In the genomic region with DNA sequence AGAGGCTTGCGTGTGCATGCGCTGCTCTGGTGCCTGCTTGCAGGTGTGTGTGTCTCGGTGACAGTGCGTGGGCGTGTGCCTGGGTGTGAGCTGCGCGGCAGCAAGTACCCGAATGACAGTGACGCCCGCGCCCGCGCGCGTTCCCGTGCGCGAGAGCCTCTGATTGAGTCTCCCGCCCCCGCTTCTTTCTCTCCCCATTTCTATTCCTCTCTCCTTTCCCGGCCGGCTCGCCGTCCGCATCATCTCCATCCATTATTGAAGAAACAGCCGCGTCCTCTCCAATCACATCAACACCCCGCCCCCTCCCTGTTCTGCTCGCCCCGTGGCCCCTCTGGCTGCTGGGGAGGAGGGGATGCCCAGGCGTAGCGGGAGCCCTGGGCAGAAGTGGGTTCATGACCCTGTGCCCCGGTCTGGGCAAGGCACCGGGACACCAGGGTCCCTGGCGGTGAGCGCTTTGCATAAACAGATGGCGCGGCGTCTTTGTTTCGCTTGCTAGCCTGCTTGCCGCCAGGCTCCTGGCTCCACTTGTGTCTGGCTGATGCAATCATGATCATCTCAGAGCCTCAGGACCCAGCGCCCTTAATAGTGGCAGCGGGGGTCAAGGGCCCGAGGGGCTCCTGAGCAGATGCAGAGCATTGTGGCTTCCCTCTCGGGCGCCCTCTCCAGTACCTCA, we compare ENCODE assay signal across 8 mouse cellular contexts. TPM values are rescaled to one million over a fixed set of nuclear protein-coding genes. Genes with fewer than 3 reads are reported as not detected.
DNase-seq lines count a peak whose midpoint lies in the region; ATAC-seq and TF ChIP-seq lines count a peak whose summit lies in the region.

No protein-coding gene starts in this region.

- TF ChIP-seq POLR2A in brain, embryonic 14.5 days (IDR thresholded peaks at IDR 0.05; ENCODE audit: borderline replicate concordance, extremely low read depth, insufficient read depth, insufficient read length, poor library complexity, severe bottlenecking): 0 out of 2 replicates have a peak, but pooled peaks have one; percentile 14

- no peaks in the 10 kb centered on the region for H3K36me3 ChIP-seq in forebrain, embryonic 13.5 days (ENCODE audit: poor library complexity, severe bottlenecking)
- no peaks in the 10 kb centered on the region for H3K36me3 ChIP-seq in intestine, embryonic 14.5 days (ENCODE audit: control insufficient read depth, insufficient read depth, low read length)
- H3K36me3 ChIP-seq in liver, embryonic 13.5 days: no peaks in the 10 kb centered on the region

- peak overlapping the region; percentile 98 for H3K27ac ChIP-seq in forebrain, embryonic 13.5 days
- H3K27ac ChIP-seq in intestine, embryonic 14.5 days (ENCODE audit: low read depth): no peak overlapping the region; the same call in 1 of the 2 replicates
- H3K27ac ChIP-seq in liver, embryonic 13.5 days: no peak overlapping the region

- WGBS in forebrain, embryonic 13.5 days: 0% methylated on average over 30 of the region's 46 CpGs
- under 1% methylated on average over 37 of the region's 46 CpGs for WGBS in intestine, embryonic 14.5 days
- 3% methylated on average over 43 of the region's 46 CpGs for WGBS in liver, embryonic 13.5 days (ENCODE audit: insufficient replicate concordance)

- H3K9me3 ChIP-seq in forebrain, embryonic 13.5 days (replicated peaks): no peaks in the 10 kb centered on the region
- H3K9me3 ChIP-seq in intestine, embryonic 14.5 days (ENCODE audit: control insufficient read depth, low read length): no peaks in the 10 kb centered on the region
- no peaks in the 10 kb centered on the region for H3K9me3 ChIP-seq in liver, embryonic 13.5 days (replicated peaks)

- peaks cover 45% of the 10 kb centered on the region for H3K27me3 ChIP-seq in forebrain, embryonic 13.5 days
- peaks cover 91% of the 10 kb centered on the region for H3K27me3 ChIP-seq in intestine, embryonic 14.5 days (replicated peaks; ENCODE audit: control insufficient read depth, insufficient read depth, low read length)
- peaks cover 98% of the 10 kb centered on the region for H3K27me3 ChIP-seq in liver, embryonic 13.5 days

- TF ChIP-seq CTCF in brain, embryonic 14.5 days (IDR thresholded peaks at IDR 0.05; ENCODE audit: borderline replicate concordance, extremely low read depth, insufficient read depth, insufficient read length): peak; percentile 14; the same call in 1 of the 2 replicates

- DNase-seq in lung, adult 18-20 months: peak; percentile 27 to 36
- DNase-seq in lung, postnatal 4 days: no peak
- DNase-seq in brain, embryonic 14.5 days (ENCODE audit: low read depth): peak; percentile 91
- DNase-seq in intestine, embryonic 14.5 days (ENCODE audit: low spot score): no peak
- DNase-seq in liver, embryonic 13.5 days: no peak
- DNase-seq in retina, embryonic 14.5 days (ENCODE audit: low spot score): peak; percentile 82

- no peak for ATAC-seq in forebrain, embryonic 13.5 days
- no peak for ATAC-seq in intestine, embryonic 14.5 days (replicated peaks; ENCODE audit: low FRiP score, low TSS enrichment, low read depth)
- ATAC-seq in liver, embryonic 13.5 days (ENCODE audit: low read depth): no peak
- ATAC-seq in monocyte, adult 5-6 weeks (replicated peaks; ENCODE audit: insufficient number of reproducible peaks, low FRiP score, low TSS enrichment, poor library complexity, severe bottlenecking): no peak

- peak overlapping the region; percentile 45 for H3K4me3 ChIP-seq in forebrain, embryonic 13.5 days
- peak overlapping the region; percentile 46 for H3K4me3 ChIP-seq in intestine, embryonic 14.5 days (ENCODE audit: low read depth, low read length)
- peak overlapping the region; percentile 52 for H3K4me3 ChIP-seq in liver, embryonic 13.5 days (replicated peaks)

- peak overlapping the region; percentile 89 for H3K4me2 ChIP-seq in forebrain, embryonic 13.5 days
- peak overlapping the region; percentile 93 for H3K4me2 ChIP-seq in intestine, embryonic 14.5 days (ENCODE audit: low read length)
- peak overlapping the region; percentile 73 for H3K4me2 ChIP-seq in liver, embryonic 13.5 days

- peak overlapping the region; percentile 77 for H3K9ac ChIP-seq in forebrain, embryonic 13.5 days
- peak overlapping the region; percentile 41 for H3K9ac ChIP-seq in intestine, embryonic 14.5 days (ENCODE audit: low read length)
- H3K9ac ChIP-seq in liver, embryonic 13.5 days: peak overlapping the region; percentile 50

- H3K4me1 ChIP-seq in forebrain, embryonic 13.5 days: peaks cover 86% of the 10 kb centered on the region
- peaks cover 36% of the 10 kb centered on the region for H3K4me1 ChIP-seq in intestine, embryonic 14.5 days (replicated peaks; ENCODE audit: control insufficient read depth, insufficient read depth, low read length)
- peaks cover 68% of the 10 kb centered on the region for H3K4me1 ChIP-seq in liver, embryonic 13.5 days (replicated peaks)

RNA-seq across cellular contexts. Expression of gene Ndufa4l2, which starts 3.0 kb away (rescaled TPM):
- 10.8 and 13.0 TPM in 2 replicates for polyA plus RNA-seq in brain, embryonic 14.5 days (2012; rRNA removed)
- polyA plus RNA-seq in forebrain, embryonic 13.5 days (2015; fragmentation: Nextera tagmentation; extraction: Ambion mirVana): 11.9 and 12.8 TPM in 2 replicates
- 25.9 and 28.5 TPM in 2 replicates for polyA plus RNA-seq in intestine, embryonic 14.5 days (2014; fragmentation: Nextera tagmentation; extraction: Ambion mirVana)
- polyA plus RNA-seq in liver, embryonic 13.5 days (2015; fragmentation: Nextera tagmentation; extraction: Ambion mirVana): 1.9 and 2.8 TPM in 2 replicates
- total RNA-seq in monocyte, adult 5-6 weeks (2017): not detected in 3 replicates

RNA-seq across cellular contexts. Expression of gene Stac3, which starts 10.3 kb away (rescaled TPM):
- polyA plus RNA-seq in brain, embryonic 14.5 days (2012; rRNA removed): 6.8 and 9.8 TPM in 2 replicates
- polyA plus RNA-seq in forebrain, embryonic 13.5 days (2015; fragmentation: Nextera tagmentation; extraction: Ambion mirVana): 1.0 and 1.1 TPM in 2 replicates
- 0.32 TPM in 1 of 2 replicates, not detected in the other for polyA plus RNA-seq in intestine, embryonic 14.5 days (2014; fragmentation: Nextera tagmentation; extraction: Ambion mirVana)
- 0.17 and 0.47 TPM in 2 replicates for polyA plus RNA-seq in liver, embryonic 13.5 days (2015; fragmentation: Nextera tagmentation; extraction: Ambion mirVana)
- 0.32 to 9.8 TPM (median 1.4 TPM) in 3 replicates for total RNA-seq in monocyte, adult 5-6 weeks (2017)

RNA-seq across cellular contexts. Expression of gene Shmt2, which starts 10.5 kb away (rescaled TPM):
- 80.8 and 100 TPM in 2 replicates for polyA plus RNA-seq in brain, embryonic 14.5 days (2012; rRNA removed)
- 89.6 and 91.5 TPM in 2 replicates for polyA plus RNA-seq in forebrain, embryonic 13.5 days (2015; fragmentation: Nextera tagmentation; extraction: Ambion mirVana)
- polyA plus RNA-seq in intestine, embryonic 14.5 days (2014; fragmentation: Nextera tagmentation; extraction: Ambion mirVana): 132 and 142 TPM in 2 replicates
- polyA plus RNA-seq in liver, embryonic 13.5 days (2015; fragmentation: Nextera tagmentation; extraction: Ambion mirVana): 133 and 142 TPM in 2 replicates
- 7.9 to 28.8 TPM (median 11.5 TPM) in 3 replicates for total RNA-seq in monocyte, adult 5-6 weeks (2017)

RNA-seq across cellular contexts. Expression of gene Nxph4, which starts 22.6 kb away (rescaled TPM):
- 19.9 and 48.8 TPM in 2 replicates for polyA plus RNA-seq in brain, embryonic 14.5 days (2012; rRNA removed)
- polyA plus RNA-seq in forebrain, embryonic 13.5 days (2015; fragmentation: Nextera tagmentation; extraction: Ambion mirVana): 36.8 and 50.7 TPM in 2 replicates
- 4.0 and 5.5 TPM in 2 replicates for polyA plus RNA-seq in intestine, embryonic 14.5 days (2014; fragmentation: Nextera tagmentation; extraction: Ambion mirVana)
- 0.13 TPM in 2 replicates for polyA plus RNA-seq in liver, embryonic 13.5 days (2015; fragmentation: Nextera tagmentation; extraction: Ambion mirVana)
- total RNA-seq in monocyte, adult 5-6 weeks (2017): not detected in 3 replicates

Comparison
In these comparisons a context has a peak if more than half of its experiments do, and no peak if none do; other contexts are left out.
1. DNase-seq: peak in lung, adult 18-20 months (2 of 2), brain, embryonic 14.5 days (single experiment) and retina, embryonic 14.5 days (single experiment); none in lung, postnatal 4 days (0 of 2), intestine, embryonic 14.5 days (single experiment) and liver, embryonic 13.5 days (single experiment).
2. Peak in every context shown above with its lines, with median percentiles within 50 percentile points of each other: H3K4me2 ChIP-seq, H3K4me3 ChIP-seq and H3K9ac ChIP-seq.